ENCODE assay signal across 9 mouse cellular contexts in the genomic region with DNA sequence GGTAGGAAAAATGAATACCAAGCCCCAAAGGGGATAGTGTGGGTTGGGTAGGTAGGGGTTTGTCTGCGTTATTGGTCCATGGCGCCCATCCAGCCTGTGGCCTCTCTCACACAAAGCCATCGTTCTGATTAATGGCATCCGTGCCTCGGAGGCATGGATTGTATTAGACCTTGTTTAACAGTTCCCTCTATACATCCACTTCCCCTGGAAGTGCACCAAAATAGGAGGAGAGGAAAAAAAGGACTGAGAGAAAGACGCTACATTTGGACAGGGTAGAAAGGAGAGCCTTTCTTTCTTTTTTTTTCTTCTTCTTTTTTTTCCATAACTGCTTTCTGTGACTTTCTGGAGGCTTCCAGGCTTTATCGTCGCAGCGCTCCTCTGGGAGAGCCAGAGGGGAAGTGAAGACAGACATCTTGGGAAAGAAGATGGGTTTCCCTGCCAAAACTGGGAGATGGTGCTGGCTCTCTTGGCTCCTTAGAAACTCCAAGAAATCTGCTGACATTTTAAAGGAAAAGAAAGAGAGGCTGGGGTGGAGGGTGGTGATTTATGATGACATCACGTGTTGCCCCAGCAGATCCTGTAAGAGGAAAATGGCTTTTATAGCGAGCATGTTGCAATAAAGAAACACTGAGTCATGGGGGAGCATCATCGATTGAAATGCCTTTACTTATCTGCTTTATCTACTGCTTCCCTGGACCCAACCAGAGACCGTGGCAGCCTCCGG. TPM values are rescaled to one million over a fixed set of nuclear protein-coding genes. Genes with fewer than 3 reads are reported as not detected.
DNase-seq lines count a peak whose midpoint lies in the region; ATAC-seq lines count a peak whose summit lies in the region.
"Had no signal": no experiment of that assay in that cellular context is flagged by ENCODE, and none has a peak within 500 bp of the region (broad histone marks: within the 10 kb centered on the region; RNA-seq: fewer than 3 reads in every experiment).

No protein-coding gene starts in this region.

- H3K36me3 ChIP-seq in midbrain, embryonic 15.5 days (replicated peaks) = no peaks in the 10 kb centered on the region
- H3K36me3 ChIP-seq in neural tube, embryonic 15.5 days = no peaks in the 10 kb centered on the region

- 82% methylated on average over 14 of the region's 14 CpGs for WGBS in midbrain, embryonic 15.5 days
- WGBS in neural tube, embryonic 15.5 days = 39% methylated on average over 14 of the region's 14 CpGs

- ATAC-seq in midbrain, embryonic 15.5 days (replicated peaks) = no peak
- no peak for ATAC-seq in neural tube, embryonic 15.5 days (ENCODE audit: low FRiP score)

- H3K27me3 ChIP-seq in midbrain, embryonic 15.5 days (replicated peaks) = no peaks in the 10 kb centered on the region
- no peaks in the 10 kb centered on the region for H3K27me3 ChIP-seq in neural tube, embryonic 15.5 days (replicated peaks)

- H3K4me1 ChIP-seq in midbrain, embryonic 15.5 days = no peaks in the 10 kb centered on the region
- peaks cover 11% of the 10 kb centered on the region; the same call in 1 of the 2 replicates for H3K4me1 ChIP-seq in neural tube, embryonic 15.5 days

- no peak overlapping the region for H3K4me3 ChIP-seq in midbrain, embryonic 15.5 days
- no peak overlapping the region for H3K4me3 ChIP-seq in neural tube, embryonic 15.5 days (replicated peaks)

- H3K4me2 ChIP-seq in midbrain, embryonic 15.5 days = no peak overlapping the region
- no peak overlapping the region for H3K4me2 ChIP-seq in neural tube, embryonic 15.5 days

- peak; percentile 18 for DNase-seq in gastrocnemius, adult 18-20 months (ENCODE audit: low spot score)
- DNase-seq in gastrocnemius, postnatal 4 days (ENCODE audit: low spot score in 2 of 2) = no peak
- DNase-seq in 3T3-L1 (ENCODE audit: low read depth, low spot score) = peak; percentile 71
- DNase-seq in fat pad, adult 2 months (ENCODE audit: extremely low read depth, low read depth, low spot score) = peak; percentile 28
- peak; percentile 39 for DNase-seq in kidney, postnatal 14 days
- DNase-seq in layer of hippocampus, postnatal 14 days (ENCODE audit: low spot score in 2 of 2) = no peak
- DNase-seq: retina, postnatal 1 day had no signal

- no peak overlapping the region for H3K27ac ChIP-seq in midbrain, embryonic 15.5 days
- H3K27ac ChIP-seq in neural tube, embryonic 15.5 days (replicated peaks) = no peak overlapping the region

- no peak overlapping the region for H3K9ac ChIP-seq in midbrain, embryonic 15.5 days
- H3K9ac ChIP-seq in neural tube, embryonic 15.5 days (replicated peaks) = no peak overlapping the region

- no peaks in the 10 kb centered on the region for H3K9me3 ChIP-seq in midbrain, embryonic 15.5 days
- H3K9me3 ChIP-seq in neural tube, embryonic 15.5 days (replicated peaks) = no peaks in the 10 kb centered on the region

RNA-seq across cellular contexts. Expression of a gene that starts 32.6 kb away (rescaled TPM):
- total RNA-seq in gastrocnemius, adult 18-20 months (2021) = 1 to 10 TPM; 2.3 to 3.1 TPM
- total RNA-seq in gastrocnemius, postnatal 4 days (2021) = 1 to 10 TPM; 1.5 to 1.9 TPM
- total RNA-seq in layer of hippocampus, postnatal 14 days (2021) = under 1 TPM in 1 of 2 experiments, not detected in 1; 0.95 TPM
- 0.31 and 0.32 TPM in 2 replicates for polyA plus RNA-seq in midbrain, embryonic 15.5 days (2015; fragmentation: Nextera tagmentation; extraction: Ambion mirVana)
- 0.49 and 0.68 TPM in 2 replicates for polyA plus RNA-seq in neural tube, embryonic 15.5 days (2015; fragmentation: Nextera tagmentation; extraction: Ambion mirVana)

Comparison
In these comparisons a context has a peak if more than half of its experiments do, and no peak if none do; other contexts are left out.
1. DNase-seq: peak in gastrocnemius, adult 18-20 months (single experiment), 3T3-L1 (single experiment), fat pad, adult 2 months (single experiment) and kidney, postnatal 14 days (single experiment); none in gastrocnemius, postnatal 4 days (0 of 2) and layer of hippocampus, postnatal 14 days (0 of 2).